Mouse (Mus musculus): ENCODE measurements around the gene Gm20696. TPM values are rescaled to one million over a fixed set of nuclear protein-coding genes. Genes with fewer than 3 reads are reported as not detected.
A peak's percentile ranks its signal among the peaks of the same experiment; 100 is the strongest.

Gm20696 gene
- total RNA-seq (2022) = 1 to 10 TPM; 7.2 to 9.9 (median 9.3) TPM

GRCm38 (mm10) chr6:99666318-99667171, at the start of gene Gm20696, which contains the start of gene Eif4e3:
Gene Gm20696, minus strand, starts transcription at chr6:99666797.
Gene Eif4e3, minus strand, starts transcription at chr6:99666771.
- no peak for DNase-seq (ENCODE audit: low spot score in 2 of 2)

GRCm38 (mm10) chr6:99715913-99716312, 49.3 kb upstream of the Gm20696 start:
- no peak for DNase-seq (ENCODE audit: low spot score in 2 of 2)

- DNase-seq (ENCODE audit: low spot score in 2 of 2) = no peak
These were observed 48.6 kb upstream of the Gm20696 start for GRCm38 (mm10) chr6:99715191-99715590.

- no peak for DNase-seq (ENCODE audit: low spot score in 2 of 2)
These were observed 46.7 kb upstream of the Gm20696 start for GRCm38 (mm10) chr6:99713256-99713655.

GRCm38 (mm10) chr6:99711576-99712101, 45.0 kb upstream of the Gm20696 start:
- DNase-seq (ENCODE audit: low spot score in 2 of 2) = no peak

- DNase-seq (ENCODE audit: low spot score in 2 of 2) = no peak
These were observed 33.9 kb upstream of the Gm20696 start for GRCm38 (mm10) chr6:99700484-99700883.

GRCm38 (mm10) chr6:99692916-99693841, 26.6 kb upstream of the Gm20696 start:
- DNase-seq (ENCODE audit: low spot score in 2 of 2) = no peak

GRCm38 (mm10) chr6:99692206-99692915, 25.8 kb upstream of the Gm20696 start, which contains the start of gene Gpr27:
Gene Gpr27, plus strand, starts transcription at chr6:99692679.
- peak; percentile 27 to 55 for DNase-seq (ENCODE audit: low spot score in 2 of 2)

- DNase-seq (ENCODE audit: low spot score in 2 of 2) = no peak
These were observed 25.1 kb upstream of the Gm20696 start for GRCm38 (mm10) chr6:99691666-99692205.

GRCm38 (mm10) chr6:99688513-99688912, 21.9 kb upstream of the Gm20696 start:
- DNase-seq (ENCODE audit: low spot score in 2 of 2) = no peak

- no peak for DNase-seq (ENCODE audit: low spot score in 2 of 2)
These were observed 18.3 kb upstream of the Gm20696 start for GRCm38 (mm10) chr6:99684899-99685298.

GRCm38 (mm10) chr6:99683974-99684373, 17.4 kb upstream of the Gm20696 start:
- DNase-seq (ENCODE audit: low spot score in 2 of 2) = no peak

- no peak for DNase-seq (ENCODE audit: low spot score in 2 of 2)
These were observed 11.5 kb upstream of the Gm20696 start for GRCm38 (mm10) chr6:99678108-99678507.

GRCm38 (mm10) chr6:99677325-99677724, 10.7 kb upstream of the Gm20696 start:
- no peak for DNase-seq (ENCODE audit: low spot score in 2 of 2)

- DNase-seq (ENCODE audit: low spot score in 2 of 2) = no peak
These were observed 7.9 kb upstream of the Gm20696 start for GRCm38 (mm10) chr6:99674482-99674881.

- DNase-seq (ENCODE audit: low spot score in 2 of 2) = no peak
These were observed 5.2 kb upstream of the Gm20696 start for GRCm38 (mm10) chr6:99671768-99672167.

- peak in 1 of 2 experiments; percentile 45 for DNase-seq (ENCODE audit: low spot score in 2 of 2)
These were observed 4.0 kb upstream of the Gm20696 start for GRCm38 (mm10) chr6:99670481-99671119.

- peak; percentile 61 to 80 for DNase-seq (ENCODE audit: low spot score in 2 of 2)
These were observed 3.1 kb upstream of the Gm20696 start for GRCm38 (mm10) chr6:99669481-99670325.

GRCm38 (mm10) chr6:99667290-99667689, 693 bp upstream of the Gm20696 start:
- no peak for DNase-seq (ENCODE audit: low spot score in 2 of 2)

Measured in left cerebral cortex, adult 8-10 months (tissue).